Mouse (Mus musculus): ENCODE measurements around the gene Tmem259. TPM values are rescaled to one million over a fixed set of nuclear protein-coding genes. Genes with fewer than 3 reads are reported as not detected.
A peak's percentile ranks its signal among the peaks of the same experiment; 100 is the strongest.

The Tmem259 gene
- polyA plus RNA-seq, 1 experiment: 102 TPM

- H3K36me3 ChIP-seq (ENCODE audit: control insufficient read depth, insufficient read depth): peaks cover 5% of the 10 kb centered on the region
- H3K27me3 ChIP-seq (ENCODE audit: control insufficient read depth, insufficient read depth, insufficient read length): no peaks in the 10 kb centered on the region
- no peak overlapping the region for H3K4me3 ChIP-seq (ENCODE audit: insufficient read depth, poor library complexity, severe bottlenecking)
- no peak for TF ChIP-seq CEBPB (IDR thresholded peaks at IDR 0.05; ENCODE audit: low read depth)
- TF ChIP-seq MYOG (IDR thresholded peaks at IDR 0.05; ENCODE audit: control insufficient read depth, extremely low read depth, insufficient read length): no peak
- no peak for TF ChIP-seq CTCF (IDR thresholded peaks at IDR 0.05; ENCODE audit: control insufficient read depth, insufficient read depth, insufficient read length)
- TF ChIP-seq MAX (IDR thresholded peaks at IDR 0.05): no peak
- no peak for TF ChIP-seq FOSL1 (IDR thresholded peaks at IDR 0.05; ENCODE audit: insufficient read depth, low read length, poor library complexity, severe bottlenecking)
- no peak for TF ChIP-seq USF1 (IDR thresholded peaks at IDR 0.05; ENCODE audit: low read depth)
- no peak for TF ChIP-seq MYOD1 (IDR thresholded peaks at IDR 0.05; ENCODE audit: control insufficient read depth, insufficient read length, low read depth)
- H3K79me2 ChIP-seq (ENCODE audit: control insufficient read depth, insufficient read depth): no peaks in the 10 kb centered on the region
- H3K79me3 ChIP-seq (ENCODE audit: low read depth): no peaks in the 10 kb centered on the region
- H3ac ChIP-seq (ENCODE audit: control insufficient read depth, insufficient read length, low read depth): no peak overlapping the region
These were observed 35.5 kb upstream of the Tmem259 start for GRCm38 (mm10) chr10:80019471-80020131.

GRCm38 (mm10) chr10:80018739-80019297 is 34.7 kb upstream of the Tmem259 start:
- Histone ChIP-seq H3K27me3 (ENCODE audit: control insufficient read depth, insufficient read depth, insufficient read length) (no peaks in the 10 kb centered on the region), H3K4me3 (ENCODE audit: insufficient read depth, poor library complexity, severe bottlenecking) (no peak overlapping the region), H3ac (ENCODE audit: control insufficient read depth, insufficient read length, low read depth) (peak overlapping the region; percentile 8), H3K36me3 (ENCODE audit: control insufficient read depth, insufficient read depth) (peaks cover 5% of the 10 kb centered on the region), H3K79me3 (ENCODE audit: low read depth) (no peaks in the 10 kb centered on the region), H3K79me2 (ENCODE audit: control insufficient read depth, insufficient read depth) (no peaks in the 10 kb centered on the region)
- TF ChIP-seq CTCF (IDR thresholded peaks at IDR 0.05; ENCODE audit: control insufficient read depth, insufficient read depth, insufficient read length) (no peak), MYOD1 (IDR thresholded peaks at IDR 0.05; ENCODE audit: control insufficient read depth, insufficient read length, low read depth) (no peak), MAX (IDR thresholded peaks at IDR 0.05) (no peak), FOSL1 (IDR thresholded peaks at IDR 0.05; ENCODE audit: insufficient read depth, low read length, poor library complexity, severe bottlenecking) (no peak), USF1 (IDR thresholded peaks at IDR 0.05; ENCODE audit: low read depth) (no peak), MYOG (IDR thresholded peaks at IDR 0.05; ENCODE audit: control insufficient read depth, extremely low read depth, insufficient read length) (no peak), CEBPB (IDR thresholded peaks at IDR 0.05; ENCODE audit: low read depth) (no peak)

GRCm38 (mm10) chr10:80017771-80018170 is 33.6 kb upstream of the Tmem259 start:
- no peaks in the 10 kb centered on the region for H3K79me3 ChIP-seq (ENCODE audit: low read depth)
- no peak overlapping the region for H3ac ChIP-seq (ENCODE audit: control insufficient read depth, insufficient read length, low read depth)
- H3K4me3 ChIP-seq (ENCODE audit: insufficient read depth, poor library complexity, severe bottlenecking): no peak overlapping the region
- H3K79me2 ChIP-seq (ENCODE audit: control insufficient read depth, insufficient read depth): no peaks in the 10 kb centered on the region
- H3K27me3 ChIP-seq (ENCODE audit: control insufficient read depth, insufficient read depth, insufficient read length): no peaks in the 10 kb centered on the region
- H3K36me3 ChIP-seq (ENCODE audit: control insufficient read depth, insufficient read depth): peaks cover 11% of the 10 kb centered on the region
- TF ChIP-seq CTCF (IDR thresholded peaks at IDR 0.05; ENCODE audit: control insufficient read depth, insufficient read depth, insufficient read length): no peak
- TF ChIP-seq FOSL1 (IDR thresholded peaks at IDR 0.05; ENCODE audit: insufficient read depth, low read length, poor library complexity, severe bottlenecking): no peak
- no peak for TF ChIP-seq MYOD1 (IDR thresholded peaks at IDR 0.05; ENCODE audit: control insufficient read depth, insufficient read length, low read depth)

GRCm38 (mm10) chr10:80017361-80017760 is 33.2 kb upstream of the Tmem259 start:
- Histone ChIP-seq H3K79me3 (ENCODE audit: low read depth) (no peaks in the 10 kb centered on the region), H3K27me3 (ENCODE audit: control insufficient read depth, insufficient read depth, insufficient read length) (no peaks in the 10 kb centered on the region), H3K36me3 (ENCODE audit: control insufficient read depth, insufficient read depth) (peaks cover 12% of the 10 kb centered on the region), H3K4me3 (ENCODE audit: insufficient read depth, poor library complexity, severe bottlenecking) (no peak overlapping the region), H3K79me2 (ENCODE audit: control insufficient read depth, insufficient read depth) (no peaks in the 10 kb centered on the region), H3ac (ENCODE audit: control insufficient read depth, insufficient read length, low read depth) (no peak overlapping the region)
- TF ChIP-seq USF1 (IDR thresholded peaks at IDR 0.05; ENCODE audit: low read depth) (no peak), MAX (IDR thresholded peaks at IDR 0.05) (no peak), CEBPB (IDR thresholded peaks at IDR 0.05; ENCODE audit: low read depth) (no peak)

GRCm38 (mm10) chr10:80016931-80017330 is 32.8 kb upstream of the Tmem259 start:
- TF ChIP-seq MAX (IDR thresholded peaks at IDR 0.05) (no peak), MYOG (IDR thresholded peaks at IDR 0.05; ENCODE audit: control insufficient read depth, extremely low read depth, insufficient read length) (no peak), USF1 (IDR thresholded peaks at IDR 0.05; ENCODE audit: low read depth) (no peak), MYOD1 (IDR thresholded peaks at IDR 0.05; ENCODE audit: control insufficient read depth, insufficient read length, low read depth) (no peak), CEBPB (IDR thresholded peaks at IDR 0.05; ENCODE audit: low read depth) (no peak), CTCF (IDR thresholded peaks at IDR 0.05; ENCODE audit: control insufficient read depth, insufficient read depth, insufficient read length) (no peak), FOSL1 (IDR thresholded peaks at IDR 0.05; ENCODE audit: insufficient read depth, low read length, poor library complexity, severe bottlenecking) (no peak)
- Histone ChIP-seq H3K79me3 (ENCODE audit: low read depth) (no peaks in the 10 kb centered on the region), H3K79me2 (ENCODE audit: control insufficient read depth, insufficient read depth) (no peaks in the 10 kb centered on the region), H3K4me3 (ENCODE audit: insufficient read depth, poor library complexity, severe bottlenecking) (no peak overlapping the region), H3K36me3 (ENCODE audit: control insufficient read depth, insufficient read depth) (peaks cover 15% of the 10 kb centered on the region), H3ac (ENCODE audit: control insufficient read depth, insufficient read length, low read depth) (no peak overlapping the region), H3K27me3 (ENCODE audit: control insufficient read depth, insufficient read depth, insufficient read length) (no peaks in the 10 kb centered on the region)

GRCm38 (mm10) chr10:80016511-80016910 is 32.4 kb upstream of the Tmem259 start, which contains the start of gene Arhgap45:
Gene Arhgap45, plus strand, starts transcription at chr10:80016653.
- H3K36me3 ChIP-seq (ENCODE audit: control insufficient read depth, insufficient read depth): peaks cover 19% of the 10 kb centered on the region
- no peaks in the 10 kb centered on the region for H3K27me3 ChIP-seq (ENCODE audit: control insufficient read depth, insufficient read depth, insufficient read length)
- TF ChIP-seq FOSL1 (IDR thresholded peaks at IDR 0.05; ENCODE audit: insufficient read depth, low read length, poor library complexity, severe bottlenecking) (no peak), MYOD1 (IDR thresholded peaks at IDR 0.05; ENCODE audit: control insufficient read depth, insufficient read length, low read depth) (no peak), MYOG (IDR thresholded peaks at IDR 0.05; ENCODE audit: control insufficient read depth, extremely low read depth, insufficient read length) (no peak), CEBPB (IDR thresholded peaks at IDR 0.05; ENCODE audit: low read depth) (no peak), USF1 (IDR thresholded peaks at IDR 0.05; ENCODE audit: low read depth) (no peak), MAX (IDR thresholded peaks at IDR 0.05) (no peak), CTCF (IDR thresholded peaks at IDR 0.05; ENCODE audit: control insufficient read depth, insufficient read depth, insufficient read length) (no peak)
- no peaks in the 10 kb centered on the region for H3K79me2 ChIP-seq (ENCODE audit: control insufficient read depth, insufficient read depth)
- no peak within 1 kb of the TSS for H3ac ChIP-seq (ENCODE audit: control insufficient read depth, insufficient read length, low read depth)
- no peak within 1 kb of the TSS for H3K4me3 ChIP-seq (ENCODE audit: insufficient read depth, poor library complexity, severe bottlenecking)
- no peaks in the 10 kb centered on the region for H3K79me3 ChIP-seq (ENCODE audit: low read depth)

Data from C2C12 (cell line).